Mouse (Mus musculus) lung, embryonic 16.5 days (tissue): ENCODE data around the gene Tbxa2r. TPM values are rescaled to one million over a fixed set of nuclear protein-coding genes. Genes with fewer than 3 reads are reported as not detected.

Experiments used
- ATAC-seq: fragments of 200-750 bp; cut with Nextera tagmentation; 2 replicates; pipeline ENCODE4 v1.8.0; 2017; ENCODE audit warnings: low read depth, mild to moderate bottlenecking, moderate library complexity
- H3K27ac ChIP-seq: fragments of 300-500 bp; sonication (generic); 2 replicates; pipeline ENCODE4 v1.5.1; 2014; ENCODE audit warnings: mild to moderate bottlenecking, control low read depth, low read length
- H3K27me3 ChIP-seq: fragments of 300-500 bp; sonication (generic); 2 replicates; pipeline ENCODE4 v1.6.1; 2014; ENCODE audit warnings: low read depth, low read length, mixed read lengths; ENCODE audit not compliant: control insufficient read depth, insufficient read depth
- H3K36me3 ChIP-seq: fragments of 300-500 bp; sonication (generic); 2 replicates; pipeline ENCODE4 v1.6.1; 2014; ENCODE audit warnings: low read length; ENCODE audit not compliant: control insufficient read depth, insufficient read depth
- H3K4me1 ChIP-seq: fragments of 300-500 bp; sonication (generic); replicated peaks from 2 replicates; pipeline ENCODE4 v1.6.1; 2014; ENCODE audit warnings: low read length, mixed read lengths; ENCODE audit not compliant: control insufficient read depth, insufficient read depth
- H3K4me2 ChIP-seq: fragments of 300-500 bp; sonication (generic); 2 replicates; pipeline ENCODE4 v1.6.1; 2014; ENCODE audit warnings: low read depth, low read length, control low read depth
- H3K4me3 ChIP-seq: fragments of 300-500 bp; sonication (generic); 2 replicates; pipeline ENCODE4 v1.5.1; 2014; ENCODE audit warnings: mild to moderate bottlenecking, low read length, control low read depth
- H3K9ac ChIP-seq: fragments of 300-500 bp; sonication (generic); 2 replicates; pipeline ENCODE4 v1.6.1; 2014; ENCODE audit warnings: low read length, control low read depth
- H3K9me3 ChIP-seq: fragments of 300-500 bp; sonication (generic); 2 replicates; pipeline ENCODE4 v1.6.1; 2016; ENCODE audit warnings: low read length; ENCODE audit not compliant: control insufficient read depth
- WGBS: fragments of 180-500 bp; shearing (Covaris S2); extraction: QIAGEN DNeasy Blood & Tissue Kit; methylation state at CpG from one replicate; pipeline ENCODE4 v1.1.7; 2014; 5-methylcytosine and 5-hydroxymethylcytosine counted together
- polyA plus RNA-seq: library from polyadenylated mRNA; unstranded; fragments of >200 nt; fragmentation: Nextera tagmentation; extraction: Ambion mirVana; gene quantifications from 2 replicates; pipeline ENCODE4 v1.2.1, GENCODE M21; 2015

The Tbxa2r gene
- polyA plus RNA-seq, 1 experiment from 2014 or later = 18.6 TPM

GRCm38 (mm10) chr10:81289811-81290210 lies 38.7 kb upstream of the Tbxa2r start:
- Histone ChIP-seq H3K9ac (peak overlapping the region; percentile 43), H3K4me1 (peaks cover 27% of the 10 kb centered on the region), H3K27me3 (peaks cover 12% of the 10 kb centered on the region), H3K4me3 (peak overlapping the region; percentile 44), H3K27ac (peak overlapping the region; percentile 92), H3K4me2 (peak overlapping the region; percentile 55), H3K36me3 (no peaks in the 10 kb centered on the region), H3K9me3 (no peaks in the 10 kb centered on the region)
- 35% methylated on average over 14 of the region's 14 CpGs for WGBS
- no peak for ATAC-seq

DNA sequence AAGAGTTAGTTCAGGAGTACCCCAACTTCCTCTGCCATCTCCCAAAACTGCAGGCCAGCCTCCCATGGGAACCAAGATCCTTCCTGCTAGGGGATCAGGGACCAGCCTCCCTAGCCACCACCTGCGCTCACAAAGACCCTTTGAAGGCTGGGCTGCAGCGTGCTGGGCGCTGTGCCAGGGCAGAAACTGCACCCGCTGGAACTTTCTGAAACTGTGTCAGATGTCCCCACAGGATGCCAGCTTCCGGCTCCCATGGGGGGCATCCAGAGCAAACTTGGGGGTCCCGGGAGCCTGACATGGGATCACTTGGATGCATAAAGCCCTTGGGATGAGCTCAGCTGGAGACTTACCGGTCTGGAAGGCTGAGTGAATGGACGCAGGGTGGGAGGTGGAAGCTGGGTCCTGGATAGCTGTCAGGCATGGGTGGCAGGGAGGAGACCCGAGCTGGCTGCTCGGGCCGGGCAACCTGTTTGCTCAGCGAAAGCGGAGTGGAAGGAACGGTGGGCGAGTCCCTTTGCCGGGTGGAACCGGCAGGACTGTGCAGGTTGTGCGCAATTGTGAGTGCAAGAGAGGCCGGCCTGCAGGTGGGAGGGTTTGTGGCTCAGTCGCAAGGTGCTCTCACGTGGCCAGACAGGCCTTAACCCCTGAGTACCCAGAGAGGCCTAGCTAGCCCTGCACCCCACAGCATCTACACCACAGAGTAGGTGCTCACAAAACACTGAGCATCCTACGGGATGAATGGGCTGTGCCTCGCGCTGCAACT lies 37.7 kb upstream of the Tbxa2r start:
- Histone ChIP-seq H3K4me1 (peaks cover 28% of the 10 kb centered on the region), H3K27ac (peak overlapping the region; percentile 92), H3K36me3 (no peaks in the 10 kb centered on the region), H3K4me3 (peak overlapping the region; percentile 44), H3K27me3 (peaks cover 4% of the 10 kb centered on the region; the same call in 1 of the 2 replicates), H3K9ac (peak overlapping the region; percentile 43), H3K4me2 (peak overlapping the region; percentile 55), H3K9me3 (no peaks in the 10 kb centered on the region)
- WGBS = 10% methylated on average over 24 of the region's 24 CpGs
- ATAC-seq = peak; percentile 8; the same call in 1 of the 2 replicates

DNA sequence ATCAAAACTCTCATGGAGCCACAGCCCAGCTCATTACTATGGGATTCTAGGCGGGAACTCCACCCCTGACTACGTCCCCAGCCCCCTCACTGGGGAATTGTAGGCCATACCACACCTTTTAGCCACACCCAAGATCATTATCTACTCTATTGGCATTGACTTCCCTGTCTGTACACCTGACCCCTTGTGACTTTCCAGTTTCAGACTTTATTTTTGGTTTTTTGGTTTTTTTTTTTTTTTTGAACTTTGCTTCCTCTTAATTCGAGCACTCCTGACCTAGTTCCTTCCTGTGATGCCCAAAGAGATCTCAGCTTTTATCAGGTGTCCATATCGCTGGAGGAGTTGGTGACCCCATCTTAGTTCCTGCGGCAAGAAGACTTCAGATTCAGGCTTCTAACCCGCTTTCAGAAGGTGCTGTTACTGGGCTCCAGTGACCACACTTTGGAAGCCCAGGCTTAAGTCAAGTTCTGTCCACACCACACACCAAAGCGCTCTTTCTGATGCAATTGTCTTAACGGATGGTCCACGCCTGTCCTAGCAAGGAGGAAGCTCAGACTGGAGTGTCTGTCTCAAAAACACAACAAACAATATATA lies 36.9 kb upstream of the Tbxa2r start, which contains the start of gene Tjp3:
Gene Tjp3, minus strand, starts transcription at position 71 of the 594 bp plus-strand sequence.
- no peaks in the 10 kb centered on the region for H3K36me3 ChIP-seq
- peak within 1 kb of the TSS; percentile 44 for H3K4me3 ChIP-seq
- H3K4me2 ChIP-seq = peak within 1 kb of the TSS; percentile 55
- whole genome bisulfite sequencing = 51% methylated on average over 9 of the region's 9 CpGs
- H3K27ac ChIP-seq = peak within 1 kb of the TSS; percentile 92
- peaks cover 28% of the 10 kb centered on the region for H3K4me1 ChIP-seq
- ATAC-seq = no peak
- no peaks in the 10 kb centered on the region for H3K9me3 ChIP-seq
- H3K27me3 ChIP-seq = peaks cover 4% of the 10 kb centered on the region; the same call in 1 of the 2 replicates
- peak within 1 kb of the TSS; percentile 43 for H3K9ac ChIP-seq

- Histone ChIP-seq H3K9ac (peak within 1 kb of the TSS; percentile 72), H3K27me3 (peaks cover 4% of the 10 kb centered on the region; the same call in 1 of the 2 replicates), H3K4me3 (peak within 1 kb of the TSS; percentile 79), H3K4me2 (peak within 1 kb of the TSS; percentile 97), H3K4me1 (peaks cover 31% of the 10 kb centered on the region), H3K27ac (peak within 1 kb of the TSS; percentile 92), H3K9me3 (no peaks in the 10 kb centered on the region), H3K36me3 (no peaks in the 10 kb centered on the region)
- ATAC-seq = peak; percentile 95
- under 1% methylated on average over 62 of the region's 80 CpGs for WGBS
Measured at GRCm38 (mm10) chr10:81292554-81293333, 35.8 kb upstream of the Tbxa2r start, which contains the start of gene Pip5k1c. Gene Pip5k1c (plus strand): TSS chr10:81292963.

DNA sequence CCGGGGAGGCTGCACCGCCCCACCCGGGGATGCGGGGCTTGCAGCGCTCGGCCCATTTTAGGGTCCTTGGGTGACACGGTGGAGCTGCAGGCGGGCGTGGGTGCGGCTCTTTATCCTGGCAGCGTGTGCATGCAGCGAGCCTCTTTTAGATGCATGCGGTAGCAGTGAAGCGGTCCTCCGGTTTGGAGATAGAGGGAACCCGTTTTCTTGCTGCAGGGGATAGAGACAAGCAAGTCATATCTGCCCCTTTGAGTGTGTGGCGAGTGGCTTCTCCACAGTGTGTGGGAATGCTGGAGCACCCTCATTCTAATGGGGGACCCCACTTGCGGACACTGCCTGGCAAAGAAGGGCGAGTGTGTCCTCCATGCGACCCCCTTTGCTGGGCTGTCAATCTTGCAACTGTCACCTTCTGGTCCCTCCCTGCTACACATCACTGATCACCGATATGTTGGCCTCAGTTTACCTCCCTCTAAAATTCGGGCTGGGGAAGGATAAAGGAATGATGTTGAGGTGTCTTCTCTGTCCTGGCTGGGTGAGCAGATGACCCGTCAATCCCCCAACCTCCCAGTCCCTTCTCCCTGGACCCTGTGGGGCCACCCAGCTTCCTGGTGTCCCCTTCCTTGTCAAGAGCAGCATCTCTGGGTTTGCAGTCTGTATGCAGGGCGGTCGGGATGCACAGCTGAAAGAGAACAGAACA lies 35.0 kb upstream of the Tbxa2r start:
- Histone ChIP-seq H3K4me2 (peak overlapping the region; percentile 97), H3K4me1 (peaks cover 37% of the 10 kb centered on the region), H3K4me3 (peak overlapping the region; percentile 79), H3K27ac (peak overlapping the region; percentile 78), H3K36me3 (no peaks in the 10 kb centered on the region), H3K27me3 (peaks cover 4% of the 10 kb centered on the region; the same call in 1 of the 2 replicates), H3K9me3 (no peaks in the 10 kb centered on the region), H3K9ac (peak overlapping the region; percentile 72)
- no peak for ATAC-seq
- WGBS = 2% methylated on average over 25 of the region's 25 CpGs

- Histone ChIP-seq H3K27ac (no peak overlapping the region), H3K36me3 (no peaks in the 10 kb centered on the region), H3K9me3 (no peaks in the 10 kb centered on the region), H3K4me1 (peaks cover 34% of the 10 kb centered on the region), H3K9ac (peak overlapping the region; percentile 72), H3K4me2 (peak overlapping the region; percentile 97), H3K4me3 (peak overlapping the region; percentile 79), H3K27me3 (peaks cover 4% of the 10 kb centered on the region; the same call in 1 of the 2 replicates)
- no peak for ATAC-seq
- WGBS = 39% methylated on average over 8 of the region's 8 CpGs
Measured at GRCm38 (mm10) chr10:81294442-81294841, 34.1 kb upstream of the Tbxa2r start.

- H3K4me1 ChIP-seq = peaks cover 33% of the 10 kb centered on the region
- no peak overlapping the region for H3K27ac ChIP-seq
- no peak overlapping the region for H3K4me2 ChIP-seq
- ATAC-seq = no peak
- no peaks in the 10 kb centered on the region for H3K36me3 ChIP-seq
- H3K9ac ChIP-seq = no peak overlapping the region
- peaks cover 4% of the 10 kb centered on the region; the same call in 1 of the 2 replicates for H3K27me3 ChIP-seq
- no peaks in the 10 kb centered on the region for H3K9me3 ChIP-seq
- H3K4me3 ChIP-seq = no peak overlapping the region
- 91% methylated on average over 6 of the region's 6 CpGs for WGBS
Measured at GRCm38 (mm10) chr10:81295185-81295584, 33.3 kb upstream of the Tbxa2r start.

GRCm38 (mm10) chr10:81297246-81297645 lies 31.3 kb upstream of the Tbxa2r start:
- H3K4me2 ChIP-seq = peak overlapping the region; percentile 19; the same call in 1 of the 2 replicates
- H3K36me3 ChIP-seq = no peaks in the 10 kb centered on the region
- H3K9ac ChIP-seq = peak overlapping the region; percentile 3
- no peak overlapping the region for H3K4me3 ChIP-seq
- H3K27me3 ChIP-seq = no peaks in the 10 kb centered on the region
- no peaks in the 10 kb centered on the region for H3K9me3 ChIP-seq
- H3K27ac ChIP-seq = peak overlapping the region; percentile 69
- 74% methylated on average over 6 of the region's 6 CpGs for WGBS
- H3K4me1 ChIP-seq = peaks cover 39% of the 10 kb centered on the region
- no peak for ATAC-seq
